8 mouse cellular contexts compared by ENCODE assay signal in genomic region chr11:69416921-69417448, GRCm38 (mm10). TPM values are rescaled to one million over a fixed set of nuclear protein-coding genes. Genes with fewer than 3 reads are reported as not detected.
DNase-seq lines count a peak whose midpoint lies in the region; ATAC-seq lines count a peak whose summit lies in the region.

No protein-coding gene starts in this region.

- peak overlapping the region; percentile 99 for H3K4me2 ChIP-seq in forebrain, embryonic 13.5 days
- peak overlapping the region; percentile 100 for H3K4me2 ChIP-seq in liver, embryonic 15.5 days

- WGBS in heart, embryonic 10.5 days = 4% methylated on average over 8 of the region's 8 CpGs
- WGBS in forebrain, embryonic 13.5 days = 2% methylated on average over 8 of the region's 8 CpGs
- 24% methylated on average over 8 of the region's 8 CpGs for WGBS in liver, embryonic 15.5 days (ENCODE audit: insufficient replicate concordance)

- DNase-seq in heart, embryonic 10.5 days (ENCODE audit: low spot score) = no peak
- DNase-seq in heart, postnatal 10 days = no peak
- peak; percentile 67 for DNase-seq in A20 (ENCODE audit: low read depth, low spot score)
- DNase-seq in ovary, adult 18-20 months (ENCODE audit: low spot score) = no peak
- no peak for DNase-seq in adrenal gland, postnatal 4 days (ENCODE audit: low spot score in 2 of 2)
- DNase-seq in thymus, postnatal 25 days = no peak

- peaks cover 16% of the 10 kb centered on the region for H3K27me3 ChIP-seq in heart, embryonic 10.5 days (ENCODE audit: insufficient read depth, poor library complexity, severe bottlenecking)
- peaks cover 20% of the 10 kb centered on the region for H3K27me3 ChIP-seq in forebrain, embryonic 13.5 days
- H3K27me3 ChIP-seq in liver, embryonic 15.5 days = peaks cover 64% of the 10 kb centered on the region

- H3K4me3 ChIP-seq in heart, embryonic 10.5 days = peak overlapping the region; percentile 86
- peak overlapping the region; percentile 79 for H3K4me3 ChIP-seq in forebrain, embryonic 13.5 days
- H3K4me3 ChIP-seq in liver, embryonic 15.5 days (replicated peaks) = peak overlapping the region; percentile 56

- H3K27ac ChIP-seq in heart, embryonic 10.5 days = peak overlapping the region; percentile 98
- H3K27ac ChIP-seq in forebrain, embryonic 13.5 days = peak overlapping the region; percentile 99
- H3K27ac ChIP-seq in liver, embryonic 15.5 days (replicated peaks) = peak overlapping the region; percentile 82

- peaks cover 90% of the 10 kb centered on the region for H3K4me1 ChIP-seq in heart, embryonic 10.5 days
- H3K4me1 ChIP-seq in forebrain, embryonic 13.5 days = peaks cover 81% of the 10 kb centered on the region
- H3K4me1 ChIP-seq in liver, embryonic 15.5 days (replicated peaks) = peaks cover 93% of the 10 kb centered on the region

- no peak for ATAC-seq in forebrain, embryonic 13.5 days
- ATAC-seq in liver, embryonic 15.5 days (ENCODE audit: insufficient read depth) = no peak

- intact Hi-C loops in heart, postnatal 10 days (cut with DNase I) = loop anchor here (10.0 kb wide), 1 partner anchor 322 kb away; the partner anchor contains the start of gene Per1

- H3K36me3 ChIP-seq in heart, embryonic 10.5 days = peaks cover 12% of the 10 kb centered on the region
- peaks cover 15% of the 10 kb centered on the region for H3K36me3 ChIP-seq in forebrain, embryonic 13.5 days (ENCODE audit: poor library complexity, severe bottlenecking)
- H3K36me3 ChIP-seq in liver, embryonic 15.5 days (replicated peaks) = no peaks in the 10 kb centered on the region

- peak overlapping the region; percentile 72 for H3K9ac ChIP-seq in forebrain, embryonic 13.5 days
- H3K9ac ChIP-seq in liver, embryonic 15.5 days = no peak overlapping the region

- no peaks in the 10 kb centered on the region for H3K9me3 ChIP-seq in heart, embryonic 10.5 days
- no peaks in the 10 kb centered on the region for H3K9me3 ChIP-seq in forebrain, embryonic 13.5 days (replicated peaks)
- no peaks in the 10 kb centered on the region for H3K9me3 ChIP-seq in liver, embryonic 15.5 days (replicated peaks)

RNA-seq across cellular contexts. Expression of gene Kdm6b, which starts 3.5 kb away (rescaled TPM):
- polyA plus RNA-seq in heart, embryonic 10.5 days (2016; fragmentation: Nextera tagmentation; extraction: Ambion mirVana) = 20.9 and 26.9 TPM in 2 replicates
- 10 to 100 TPM; 48.3 to 52.2 TPM for total RNA-seq in heart, postnatal 10 days (2021)
- polyA plus RNA-seq in forebrain, embryonic 13.5 days (2015; fragmentation: Nextera tagmentation; extraction: Ambion mirVana) = 55.4 and 59.3 TPM in 2 replicates
- 4.0 TPM in 2 replicates for polyA plus RNA-seq in liver, embryonic 15.5 days (2015; fragmentation: Nextera tagmentation; extraction: Ambion mirVana)
- total RNA-seq in adrenal gland, postnatal 4 days (2021) = 10 to 100 TPM; 48.7 to 52.5 TPM

RNA-seq across cellular contexts. Expression of gene Tmem88, which starts 19.0 kb away (rescaled TPM):
- 38.9 and 52.5 TPM in 2 replicates for polyA plus RNA-seq in heart, embryonic 10.5 days (2016; fragmentation: Nextera tagmentation; extraction: Ambion mirVana)
- total RNA-seq in heart, postnatal 10 days (2021) = 10 to 100 TPM; 53.3 to 54.0 TPM
- polyA plus RNA-seq in forebrain, embryonic 13.5 days (2015; fragmentation: Nextera tagmentation; extraction: Ambion mirVana) = 6.3 and 6.6 TPM in 2 replicates
- polyA plus RNA-seq in liver, embryonic 15.5 days (2015; fragmentation: Nextera tagmentation; extraction: Ambion mirVana) = 6.6 and 7.1 TPM in 2 replicates
- total RNA-seq in adrenal gland, postnatal 4 days (2021) = 10 to 100 TPM; 23.4 to 27.2 TPM

RNA-seq across cellular contexts. Expression of gene Cyb5d1, which starts 21.6 kb away (rescaled TPM):
- polyA plus RNA-seq in heart, embryonic 10.5 days (2016; fragmentation: Nextera tagmentation; extraction: Ambion mirVana) = 27.4 and 31.8 TPM in 2 replicates
- total RNA-seq in heart, postnatal 10 days (2021) = 10 to 100 TPM; 27.5 to 30.2 TPM
- polyA plus RNA-seq in forebrain, embryonic 13.5 days (2015; fragmentation: Nextera tagmentation; extraction: Ambion mirVana) = 45.9 and 48.6 TPM in 2 replicates
- polyA plus RNA-seq in liver, embryonic 15.5 days (2015; fragmentation: Nextera tagmentation; extraction: Ambion mirVana) = 9.6 and 11.0 TPM in 2 replicates
- 10 to 100 TPM; 42.0 to 44.3 TPM for total RNA-seq in adrenal gland, postnatal 4 days (2021)

RNA-seq across cellular contexts. Expression of gene Naa38, which starts 21.7 kb away (rescaled TPM):
- polyA plus RNA-seq in heart, embryonic 10.5 days (2016; fragmentation: Nextera tagmentation; extraction: Ambion mirVana) = 158 and 165 TPM in 2 replicates
- total RNA-seq in heart, postnatal 10 days (2021) = 10 to 100 TPM; 94.1 to 95.0 TPM
- polyA plus RNA-seq in forebrain, embryonic 13.5 days (2015; fragmentation: Nextera tagmentation; extraction: Ambion mirVana) = 100.0 and 108 TPM in 2 replicates
- 77.2 and 88.0 TPM in 2 replicates for polyA plus RNA-seq in liver, embryonic 15.5 days (2015; fragmentation: Nextera tagmentation; extraction: Ambion mirVana)
- total RNA-seq in adrenal gland, postnatal 4 days (2021) = 100 to 1,000 TPM; 118 to 129 TPM

RNA-seq across cellular contexts. Expression of gene Chd3, which starts 47.8 kb away (rescaled TPM):
- 15.8 and 26.5 TPM in 2 replicates for polyA plus RNA-seq in heart, embryonic 10.5 days (2016; fragmentation: Nextera tagmentation; extraction: Ambion mirVana)
- 10 to 100 TPM; 62.0 to 66.7 TPM for total RNA-seq in heart, postnatal 10 days (2021)
- 104 and 106 TPM in 2 replicates for polyA plus RNA-seq in forebrain, embryonic 13.5 days (2015; fragmentation: Nextera tagmentation; extraction: Ambion mirVana)
- polyA plus RNA-seq in liver, embryonic 15.5 days (2015; fragmentation: Nextera tagmentation; extraction: Ambion mirVana) = 3.4 and 5.8 TPM in 2 replicates
- 100 to 1,000 TPM; 164 to 190 TPM for total RNA-seq in adrenal gland, postnatal 4 days (2021)
